Mouse (Mus musculus) G1E (cell line): ENCODE data around the gene Ncor2.

Source experiments
- CTCF ChIP-seq: IDR thresholded peaks from 2 replicates; pipeline ENCODE4 v1.5.1; 2012; ENCODE audit warnings: low read depth, low read length, inconsistent platforms, mixed read lengths
- GATA1 ChIP-seq: IDR thresholded peaks from 2 replicates; pipeline ENCODE4 v1.6.1; 2012; ENCODE audit warnings: borderline replicate concordance, low read length, inconsistent platforms, mixed read lengths
- GATA2 ChIP-seq: IDR thresholded peaks from 2 replicates; pipeline ENCODE4 v1.6.1; 2012; ENCODE audit warnings: low read depth, low read length, inconsistent platforms, borderline replicate concordance
- TAL1 ChIP-seq: conservative IDR thresholded peaks from 2 replicates; pipeline ENCODE4 v1.6.1; 2012; ENCODE audit warnings: low read depth, low read length, inconsistent platforms, mixed read lengths

DNA sequence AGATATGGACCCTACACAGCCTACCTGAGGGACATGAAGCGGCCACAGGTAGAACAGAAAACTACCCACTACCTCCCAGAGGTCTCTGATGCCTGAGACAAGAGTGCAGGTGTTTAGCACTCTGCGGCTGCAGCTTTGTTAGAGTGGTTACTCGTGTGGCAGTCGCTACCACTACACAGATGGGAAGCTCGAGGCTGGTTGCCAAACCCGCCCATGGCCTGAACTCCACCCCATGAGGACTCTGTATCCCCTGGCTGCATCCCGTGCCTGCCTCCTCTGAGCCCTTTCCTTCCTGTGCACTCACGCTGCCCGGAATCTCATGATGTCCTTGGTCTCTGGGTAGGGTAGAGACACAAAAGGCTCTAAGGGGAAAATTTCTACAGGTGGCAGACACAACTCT, 80.3 kb downstream of the Ncor2 start:
- no peak for TF ChIP-seq GATA1
- TF ChIP-seq CTCF = no peak
- no peak for TF ChIP-seq TAL1
- TF ChIP-seq GATA2 = no peak
